Mouse (Mus musculus): ENCODE data around the gene Gm28038. TPM values are rescaled to one million over a fixed set of nuclear protein-coding genes. Genes with fewer than 3 reads are reported as not detected.

The Gm28038 gene
- polyA plus RNA-seq, 1 experiment from 2014 or later, result not detected

DNA sequence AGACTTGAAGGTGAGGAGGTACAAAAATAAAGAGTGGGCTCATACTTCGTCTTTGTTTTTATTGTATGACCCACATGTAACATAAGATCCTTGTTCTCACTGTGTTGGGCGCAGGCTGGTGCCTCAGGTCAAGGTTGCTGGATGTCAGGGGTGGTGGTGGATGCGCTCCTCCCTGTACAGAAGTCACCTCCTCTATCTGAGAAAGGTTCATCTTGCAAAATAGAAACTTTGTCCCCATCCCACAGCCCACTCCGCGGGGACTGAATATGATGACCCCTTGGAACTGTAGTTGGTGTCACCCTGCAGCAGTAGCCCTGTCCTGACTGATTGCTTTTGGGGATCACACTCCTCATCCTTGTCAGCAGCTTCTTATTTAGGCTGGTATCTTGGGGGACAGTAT lies 33.8 kb upstream of the Gm28038 start:
- Histone ChIP-seq H3K9me3 (ENCODE audit: low read length) (no peaks in the 10 kb centered on the region), H3K36me3 (ENCODE audit: insufficient read depth, low read length) (peaks cover 17% of the 10 kb centered on the region; the same call in 1 of the 2 replicates), H3K27ac (ENCODE audit: low read length) (no peak overlapping the region), H3K4me2 (replicated peaks; ENCODE audit: low read depth, low read length) (no peak overlapping the region), H3K4me3 (ENCODE audit: low read depth, low read length) (no peak overlapping the region), H3K4me1 (ENCODE audit: insufficient read depth, low read depth, low read length) (peaks cover 13% of the 10 kb centered on the region; the same call in 1 of the 2 replicates), H3K9ac (replicated peaks; ENCODE audit: low read depth) (no peak overlapping the region), H3K27me3 (replicated peaks; ENCODE audit: insufficient read depth, low read length) (no peaks in the 10 kb centered on the region)
- WGBS, result 94% methylated on average over 5 of the region's 5 CpGs
- TF ChIP-seq EP300 (IDR thresholded peaks at IDR 0.05), result no peak
- TF ChIP-seq CTCF (IDR thresholded peaks at IDR 0.05), result no peak
- no peak for DNase-seq (ENCODE audit: low spot score)
- ATAC-seq, result no peak

DNA sequence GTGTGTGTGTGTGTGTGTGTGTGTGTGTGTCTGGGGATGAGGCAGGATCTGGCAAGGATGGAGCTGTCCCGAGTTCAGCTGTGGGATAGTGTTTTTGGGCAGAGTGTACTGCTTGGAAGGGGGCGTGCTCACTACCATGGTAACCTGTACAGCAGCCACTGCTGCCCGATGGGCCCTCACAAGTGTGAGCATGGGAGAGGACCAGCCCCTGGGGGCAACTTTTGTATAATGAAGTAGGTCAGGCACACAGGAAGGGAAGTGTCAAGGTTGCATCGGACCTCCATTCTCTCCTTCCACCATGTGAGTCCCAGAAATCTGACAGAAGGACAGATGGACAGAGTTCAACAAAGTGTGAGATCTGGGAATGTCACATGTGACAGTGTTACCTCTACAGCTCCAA lies 33.2 kb upstream of the Gm28038 start:
- ATAC-seq, result no peak
- no peak overlapping the region for H3K27ac ChIP-seq (ENCODE audit: low read length)
- H3K27me3 ChIP-seq (replicated peaks; ENCODE audit: insufficient read depth, low read length), result no peaks in the 10 kb centered on the region
- TF ChIP-seq CTCF (IDR thresholded peaks at IDR 0.05), result no peak
- no peak for TF ChIP-seq EP300 (IDR thresholded peaks at IDR 0.05)
- no peaks in the 10 kb centered on the region for H3K9me3 ChIP-seq (ENCODE audit: low read length)
- H3K4me1 ChIP-seq (ENCODE audit: insufficient read depth, low read depth, low read length), result peaks cover 13% of the 10 kb centered on the region; the same call in 1 of the 2 replicates
- H3K9ac ChIP-seq (replicated peaks; ENCODE audit: low read depth), result no peak overlapping the region
- 73% methylated on average over 4 of the region's 4 CpGs for WGBS
- peaks cover 16% of the 10 kb centered on the region; the same call in 1 of the 2 replicates for H3K36me3 ChIP-seq (ENCODE audit: insufficient read depth, low read length)
- DNase-seq (ENCODE audit: low spot score), result no peak
- H3K4me2 ChIP-seq (replicated peaks; ENCODE audit: low read depth, low read length), result no peak overlapping the region
- H3K4me3 ChIP-seq (ENCODE audit: low read depth, low read length), result no peak overlapping the region

DNA sequence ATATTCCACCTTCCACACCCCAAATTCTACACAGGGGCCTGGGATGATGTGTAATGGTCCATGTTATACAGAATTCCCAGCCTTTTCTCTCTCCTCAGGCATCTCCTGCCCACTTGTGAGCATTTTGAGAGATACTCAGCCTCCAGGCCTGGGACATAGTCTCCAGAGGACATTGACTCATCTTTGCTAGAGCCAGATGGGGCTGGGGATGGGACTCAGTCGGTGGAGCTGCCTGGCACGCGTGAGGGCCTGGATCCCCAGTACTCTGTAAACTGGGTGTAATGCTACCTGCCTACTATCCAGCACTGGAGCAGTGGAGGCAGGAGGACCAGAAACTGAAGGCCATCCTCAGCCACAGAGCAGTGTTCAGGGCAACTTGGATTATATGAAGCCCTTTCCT lies 31.7 kb upstream of the Gm28038 start:
- H3K36me3 ChIP-seq (ENCODE audit: insufficient read depth, low read length), result peaks cover 9% of the 10 kb centered on the region; the same call in 1 of the 2 replicates
- ATAC-seq, result no peak
- no peak overlapping the region for H3K9ac ChIP-seq (replicated peaks; ENCODE audit: low read depth)
- H3K27ac ChIP-seq (ENCODE audit: low read length), result no peak overlapping the region
- no peaks in the 10 kb centered on the region for H3K27me3 ChIP-seq (replicated peaks; ENCODE audit: insufficient read depth, low read length)
- no peak overlapping the region for H3K4me2 ChIP-seq (replicated peaks; ENCODE audit: low read depth, low read length)
- WGBS, result 93% methylated on average over 3 of the region's 3 CpGs
- H3K4me3 ChIP-seq (ENCODE audit: low read depth, low read length), result no peak overlapping the region
- no peaks in the 10 kb centered on the region for H3K9me3 ChIP-seq (ENCODE audit: low read length)
- no peak for TF ChIP-seq EP300 (IDR thresholded peaks at IDR 0.05)
- no peak for TF ChIP-seq CTCF (IDR thresholded peaks at IDR 0.05)
- no peak for DNase-seq (ENCODE audit: low spot score)
- peaks cover 7% of the 10 kb centered on the region; the same call in 1 of the 2 replicates for H3K4me1 ChIP-seq (ENCODE audit: insufficient read depth, low read depth, low read length)

DNA sequence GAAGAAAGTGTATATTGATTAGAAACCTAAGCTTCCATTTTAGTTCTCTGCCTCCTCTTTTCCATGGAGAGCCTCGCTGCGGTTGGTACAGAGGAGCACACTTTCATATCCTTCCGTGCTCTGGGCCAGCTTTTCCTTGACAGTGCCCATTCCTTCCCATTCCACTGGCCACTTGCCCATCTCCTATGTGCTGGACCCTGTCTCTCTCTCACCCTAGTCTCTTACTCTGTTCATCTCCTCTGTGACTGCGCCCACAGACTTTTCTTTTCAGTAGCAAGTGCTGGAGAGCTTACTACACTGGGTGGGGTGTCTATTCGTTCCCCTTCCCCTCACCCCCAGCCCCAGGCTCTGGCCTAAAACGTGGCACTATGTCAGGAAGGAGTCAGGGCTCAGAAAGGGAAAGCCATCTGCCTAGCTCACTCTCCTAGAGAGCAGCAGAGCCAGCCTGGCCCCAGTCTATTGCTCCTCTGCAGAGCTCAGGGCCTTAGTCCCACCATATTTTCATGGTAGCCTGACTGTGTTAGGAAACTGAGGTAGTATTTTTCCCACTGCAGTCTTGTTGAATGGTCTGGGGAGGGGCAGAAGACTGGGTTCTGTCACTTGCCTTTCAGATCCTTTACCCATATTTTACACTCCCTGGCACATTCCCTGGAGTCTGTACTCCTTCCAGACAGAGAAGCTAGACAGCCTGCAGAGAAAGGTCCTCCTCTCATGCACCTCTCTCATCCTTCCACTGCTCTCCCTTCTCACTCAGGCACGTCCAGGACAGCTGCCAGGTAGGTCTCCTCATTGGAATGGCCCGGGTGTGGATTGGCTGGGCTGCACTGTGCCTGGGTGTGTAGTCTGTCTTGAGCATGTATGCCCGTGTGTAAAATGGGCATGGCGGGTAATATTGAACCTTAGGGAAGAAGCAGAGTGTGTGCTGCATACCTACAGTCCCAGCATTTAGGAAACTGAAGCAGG lies 30.4 kb upstream of the Gm28038 start:
- H3K9me3 ChIP-seq (ENCODE audit: low read length), result no peaks in the 10 kb centered on the region
- H3K27ac ChIP-seq (ENCODE audit: low read length), result no peak overlapping the region
- TF ChIP-seq CTCF (IDR thresholded peaks at IDR 0.05) (no peak), EP300 (IDR thresholded peaks at IDR 0.05) (no peak)
- DNase-seq (ENCODE audit: low spot score), result no peak
- H3K9ac ChIP-seq (replicated peaks; ENCODE audit: low read depth), result no peak overlapping the region
- no peak overlapping the region for H3K4me3 ChIP-seq (ENCODE audit: low read depth, low read length)
- WGBS, result 79% methylated on average over 10 of the region's 10 CpGs
- peaks cover 7% of the 10 kb centered on the region; the same call in 1 of the 2 replicates for H3K4me1 ChIP-seq (ENCODE audit: insufficient read depth, low read depth, low read length)
- H3K36me3 ChIP-seq (ENCODE audit: insufficient read depth, low read length), result peaks cover 14% of the 10 kb centered on the region; the same call in 1 of the 2 replicates
- H3K4me2 ChIP-seq (replicated peaks; ENCODE audit: low read depth, low read length), result no peak overlapping the region
- ATAC-seq, result no peak
- no peaks in the 10 kb centered on the region for H3K27me3 ChIP-seq (replicated peaks; ENCODE audit: insufficient read depth, low read length)

DNA sequence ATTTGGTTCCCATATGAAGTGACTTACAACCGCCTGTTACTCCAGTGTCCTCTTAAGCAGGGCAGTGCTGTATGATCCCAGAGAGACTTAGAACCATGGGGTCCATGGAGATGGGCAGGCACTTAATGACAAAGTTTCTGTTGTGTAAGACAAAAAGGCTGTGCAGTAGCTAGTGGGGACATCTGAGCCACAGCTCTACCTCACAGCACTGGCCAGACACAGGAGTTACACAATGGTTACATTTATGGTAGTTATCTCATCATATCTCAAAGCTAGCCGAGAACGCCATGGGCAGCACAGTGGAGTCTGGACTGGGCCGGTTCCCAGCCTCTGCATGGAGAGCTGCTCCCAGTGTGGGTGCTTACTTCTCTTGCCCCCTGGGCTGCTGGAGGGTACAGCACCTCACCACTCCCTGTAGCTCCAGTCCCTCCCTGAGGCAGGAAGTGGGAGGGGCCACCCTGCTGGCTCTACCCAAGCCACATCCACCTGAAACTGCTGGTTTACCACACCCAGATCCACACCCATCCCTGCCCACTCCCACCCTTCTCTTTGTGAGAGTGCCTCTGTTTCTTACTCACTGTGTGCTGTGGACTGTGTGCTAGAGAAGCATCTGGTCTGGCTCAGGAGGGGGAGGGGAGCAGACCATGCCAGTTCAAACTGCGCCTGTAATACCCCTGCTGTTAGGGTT lies 29.3 kb upstream of the Gm28038 start:
- 70% methylated on average over 5 of the region's 5 CpGs for WGBS

DNA sequence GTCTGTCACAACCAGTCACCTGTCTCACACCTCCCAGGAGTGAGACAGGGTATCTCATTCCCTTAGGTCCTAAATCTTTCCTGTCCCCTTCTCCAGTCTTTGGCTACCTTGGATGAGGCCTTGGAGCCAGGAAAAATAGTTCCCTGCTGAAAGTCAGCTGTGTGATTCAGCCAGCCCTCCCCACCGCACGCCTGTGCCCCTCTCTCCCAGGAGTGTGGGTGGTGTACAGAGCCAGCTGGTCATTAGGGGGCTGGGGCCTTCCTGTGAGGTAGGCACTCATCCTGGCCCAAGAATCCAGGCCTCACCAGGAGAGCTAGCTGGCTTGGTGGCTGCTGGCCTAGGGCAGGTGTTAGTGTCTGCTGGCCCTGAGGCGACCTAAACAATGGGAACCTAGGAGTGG lies 28.3 kb upstream of the Gm28038 start:
- DNase-seq (ENCODE audit: low spot score) (no peak), ATAC-seq (no peak)
- no peaks in the 10 kb centered on the region for H3K27me3 ChIP-seq (replicated peaks; ENCODE audit: insufficient read depth, low read length)
- no peak overlapping the region for H3K4me3 ChIP-seq (ENCODE audit: low read depth, low read length)
- peaks cover 7% of the 10 kb centered on the region; the same call in 1 of the 2 replicates for H3K4me1 ChIP-seq (ENCODE audit: insufficient read depth, low read depth, low read length)
- peaks cover 29% of the 10 kb centered on the region; the same call in 1 of the 2 replicates for H3K36me3 ChIP-seq (ENCODE audit: insufficient read depth, low read length)
- H3K9ac ChIP-seq (replicated peaks; ENCODE audit: low read depth), result no peak overlapping the region
- TF ChIP-seq EP300 (IDR thresholded peaks at IDR 0.05) (no peak), CTCF (IDR thresholded peaks at IDR 0.05) (no peak)
- no peaks in the 10 kb centered on the region for H3K9me3 ChIP-seq (ENCODE audit: low read length)
- no peak overlapping the region for H3K27ac ChIP-seq (ENCODE audit: low read length)
- H3K4me2 ChIP-seq (replicated peaks; ENCODE audit: low read depth, low read length), result no peak overlapping the region
- 79% methylated on average over 3 of the region's 3 CpGs for WGBS

More for the DNA sequence above, 29.3 kb upstream of the Gm28038 start:
- no peak overlapping the region for H3K9ac ChIP-seq (replicated peaks; ENCODE audit: low read depth)
- TF ChIP-seq EP300 (IDR thresholded peaks at IDR 0.05) (no peak), CTCF (IDR thresholded peaks at IDR 0.05) (no peak)
- no peak overlapping the region for H3K4me2 ChIP-seq (replicated peaks; ENCODE audit: low read depth, low read length)
- H3K27me3 ChIP-seq (replicated peaks; ENCODE audit: insufficient read depth, low read length), result no peaks in the 10 kb centered on the region
- peak; percentile 80 for ATAC-seq
- no peaks in the 10 kb centered on the region for H3K9me3 ChIP-seq (ENCODE audit: low read length)
- DNase-seq (ENCODE audit: low spot score), result peak; percentile 70
- 0 out of 2 replicates have a peak overlapping the region, but pooled peaks have one; percentile 38 for H3K27ac ChIP-seq (ENCODE audit: low read length)
- H3K36me3 ChIP-seq (ENCODE audit: insufficient read depth, low read length), result peaks cover 21% of the 10 kb centered on the region; the same call in 1 of the 2 replicates
- H3K4me3 ChIP-seq (ENCODE audit: low read depth, low read length), result no peak overlapping the region
- H3K4me1 ChIP-seq (ENCODE audit: insufficient read depth, low read depth, low read length), result peaks cover 7% of the 10 kb centered on the region; the same call in 1 of the 2 replicates

Data from lung, postnatal 0 days (tissue).